12 mouse cellular contexts compared by ENCODE assay signal in the genomic region with DNA sequence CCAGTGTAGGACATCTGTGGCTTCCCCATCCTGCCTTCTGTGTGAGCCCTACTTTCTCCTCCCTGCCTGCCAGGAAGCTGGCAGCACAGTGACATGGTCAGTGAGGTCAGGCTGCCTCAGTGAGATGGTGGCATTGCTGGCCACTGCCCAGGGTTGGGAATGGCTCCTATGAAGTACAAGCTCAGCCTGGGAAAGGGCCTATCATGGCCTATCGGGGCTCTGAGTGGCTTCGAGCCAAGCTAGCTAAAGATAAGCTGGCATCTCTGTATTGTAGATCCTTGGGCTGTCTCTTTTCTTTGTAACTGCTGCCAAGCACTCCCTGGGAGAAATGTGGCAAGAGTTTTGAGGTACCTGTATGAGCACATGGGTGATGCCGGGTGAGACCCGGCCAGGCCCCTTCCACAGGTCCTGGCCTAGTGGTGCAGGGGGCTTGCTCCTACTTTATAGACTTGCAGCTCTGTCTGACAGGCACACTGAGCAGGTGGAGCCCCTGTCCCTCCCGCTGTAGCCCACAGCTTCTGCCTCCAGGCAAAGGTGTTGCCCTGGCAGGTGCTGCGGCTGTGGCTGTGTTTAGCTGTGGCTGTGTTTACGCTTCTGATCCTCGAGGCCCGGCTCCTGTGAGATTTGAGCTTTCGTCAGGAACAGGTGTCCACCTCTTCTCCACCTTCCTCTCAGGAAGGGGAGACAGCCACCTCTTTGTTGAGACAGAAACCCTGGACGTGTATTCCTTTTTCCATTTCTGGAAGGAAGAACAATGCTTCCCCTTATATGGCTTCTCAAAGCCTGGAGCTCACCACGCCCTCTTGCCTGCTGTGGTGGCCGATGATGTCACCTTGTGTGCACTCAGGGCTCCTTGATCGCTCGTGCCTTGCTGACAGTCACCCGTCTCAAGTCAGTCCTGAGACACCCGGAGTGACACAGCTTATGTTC. TPM values are rescaled to one million over a fixed set of nuclear protein-coding genes. Genes with fewer than 3 reads are reported as not detected.
DNase-seq lines count a peak whose midpoint lies in the region; ATAC-seq and TF ChIP-seq lines count a peak whose summit lies in the region.
"Had no signal": no experiment of that assay in that cellular context is flagged by ENCODE, and none has a peak within 500 bp of the region (broad histone marks: within the 10 kb centered on the region; RNA-seq: fewer than 3 reads in every experiment).

No protein-coding gene starts in this region.

- TF ChIP-seq CTCF in gastrocnemius, adult 2 months (IDR thresholded peaks at IDR 0.05): no peak
- TF ChIP-seq CTCF in ES-Bruce4 (IDR thresholded peaks at IDR 0.05; ENCODE audit: low read depth, low read length): no peak
- no peak for TF ChIP-seq CTCF in lung, postnatal 0 days (IDR thresholded peaks at IDR 0.05)

- no peak for TF ChIP-seq POLR2A in ES-Bruce4 (IDR thresholded peaks at IDR 0.05; ENCODE audit: insufficient read depth, low read length)

- H3K27ac ChIP-seq in gastrocnemius, adult 2 months: peak overlapping the region; percentile 74
- H3K27ac ChIP-seq in ES-Bruce4 (ENCODE audit: insufficient read depth, low read length): no peak overlapping the region
- H3K27ac ChIP-seq in heart, embryonic 13.5 days (replicated peaks): peak overlapping the region; percentile 89
- H3K27ac ChIP-seq in lung, postnatal 0 days (ENCODE audit: low read length): peak overlapping the region; percentile 77
- H3K27ac ChIP-seq: liver, embryonic 15.5 days; neural tube, embryonic 13.5 days had no signal

- no peaks in the 10 kb centered on the region for H3K27me3 ChIP-seq in ES-Bruce4 (ENCODE audit: control insufficient read depth, insufficient read depth, low read length, poor library complexity, severe bottlenecking)
- no peaks in the 10 kb centered on the region for H3K27me3 ChIP-seq in heart, embryonic 13.5 days (replicated peaks)
- no peaks in the 10 kb centered on the region for H3K27me3 ChIP-seq in lung, postnatal 0 days (replicated peaks; ENCODE audit: insufficient read depth, low read length)
- H3K27me3 ChIP-seq: neural tube, embryonic 13.5 days had no signal

- H3K36me3 ChIP-seq in ES-Bruce4 (ENCODE audit: control insufficient read depth, insufficient read depth, low read length, poor library complexity, severe bottlenecking): no peaks in the 10 kb centered on the region
- H3K36me3 ChIP-seq in heart, embryonic 13.5 days: peaks cover 35% of the 10 kb centered on the region
- H3K36me3 ChIP-seq in lung, postnatal 0 days (ENCODE audit: insufficient read depth, low read length): no peaks in the 10 kb centered on the region
- H3K36me3 ChIP-seq: liver, embryonic 15.5 days; neural tube, embryonic 13.5 days had no signal

- WGBS in heart, embryonic 13.5 days: 39% methylated on average over 17 of the region's 17 CpGs
- WGBS in lung, postnatal 0 days: 29% methylated on average over 17 of the region's 17 CpGs

- peak overlapping the region; percentile 41 for H3K4me2 ChIP-seq in heart, embryonic 13.5 days
- no peak overlapping the region for H3K4me2 ChIP-seq in lung, postnatal 0 days (replicated peaks; ENCODE audit: low read depth, low read length)
- H3K4me2 ChIP-seq: liver, embryonic 15.5 days; neural tube, embryonic 13.5 days had no signal

- no peak; the same call in 1 of the 2 replicates for ATAC-seq in heart, embryonic 13.5 days (ENCODE audit: extremely low read depth, insufficient number of reproducible peaks, low FRiP score, low TSS enrichment)
- peak; percentile 83 for ATAC-seq in lung, postnatal 0 days
- ATAC-seq: CD4-positive, CD25-positive, alpha-beta regulatory T cell, adult 4 months had no signal

- no peaks in the 10 kb centered on the region for H3K9me3 ChIP-seq in ES-Bruce4 (replicated peaks; ENCODE audit: control insufficient read depth, insufficient read depth, low read length, poor library complexity, severe bottlenecking)
- no peaks in the 10 kb centered on the region for H3K9me3 ChIP-seq in heart, embryonic 13.5 days
- no peaks in the 10 kb centered on the region for H3K9me3 ChIP-seq in lung, postnatal 0 days (ENCODE audit: low read length)
- H3K9me3 ChIP-seq: liver, embryonic 15.5 days; neural tube, embryonic 13.5 days had no signal

- DNase-seq in gastrocnemius, adult 2 months: no peak
- no peak for DNase-seq in gastrocnemius, adult 8-10 months (ENCODE audit: low spot score in 2 of 2)
- DNase-seq in lung, postnatal 0 days (ENCODE audit: low spot score): peak; percentile 87
- DNase-seq in natural killer cell, adult 2 months (ENCODE audit: low spot score in 2 of 2): no peak
- DNase-seq in left cerebral cortex, adult 9 months (ENCODE audit: low spot score in 2 of 2): no peak
- DNase-seq in spleen, adult 18-20 months: no peak
- DNase-seq: kidney, postnatal 10 days had no signal

- H3K9ac ChIP-seq in ES-Bruce4 (ENCODE audit: low read depth, poor library complexity, severe bottlenecking): no peak overlapping the region
- H3K9ac ChIP-seq in heart, embryonic 13.5 days: peak overlapping the region; percentile 61
- no peak overlapping the region for H3K9ac ChIP-seq in lung, postnatal 0 days (replicated peaks; ENCODE audit: low read depth)
- H3K9ac ChIP-seq: liver, embryonic 15.5 days; neural tube, embryonic 13.5 days had no signal

- peaks cover 10% of the 10 kb centered on the region for H3K4me1 ChIP-seq in ES-Bruce4 (ENCODE audit: control insufficient read depth, insufficient read depth, low read length)
- H3K4me1 ChIP-seq in heart, embryonic 13.5 days: peaks cover 64% of the 10 kb centered on the region
- H3K4me1 ChIP-seq in lung, postnatal 0 days (ENCODE audit: insufficient read depth, low read depth, low read length): peaks cover 19% of the 10 kb centered on the region
- H3K4me1 ChIP-seq: neural tube, embryonic 13.5 days had no signal

- intact Hi-C loops in gastrocnemius, adult 2 months (cut with DNase I): no loop called here

- TF ChIP-seq EP300 in ES-Bruce4 (IDR thresholded peaks at IDR 0.05; ENCODE audit: insufficient read depth, low read depth, low read length): peak; percentile 71
- no peak for TF ChIP-seq EP300 in lung, postnatal 0 days (IDR thresholded peaks at IDR 0.05)

- H3K4me3 ChIP-seq in gastrocnemius, adult 2 months: 0 out of 2 replicates have a peak overlapping the region, but pooled peaks have one; percentile 7
- no peak overlapping the region for H3K4me3 ChIP-seq in ES-Bruce4 (ENCODE audit: low read depth, low read length)
- H3K4me3 ChIP-seq in heart, embryonic 13.5 days: no peak overlapping the region
- H3K4me3 ChIP-seq in lung, postnatal 0 days (ENCODE audit: low read depth, low read length): no peak overlapping the region
- H3K4me3 ChIP-seq: liver, embryonic 15.5 days; neural tube, embryonic 13.5 days had no signal

RNA-seq across cellular contexts. Expression of a gene that starts 8.6 kb away (rescaled TPM):
- 1 to 10 TPM in 1 of 2 experiments, under 1 TPM in 1; 0.50 to 1.2 TPM for total RNA-seq in gastrocnemius, adult 2 months (2021)
- 1 to 10 TPM; 1.1 to 2.5 (median 2.1) TPM for total RNA-seq in gastrocnemius, adult 8-10 months (2022)
- 3.7 and 6.5 TPM in 2 replicates for polyA plus RNA-seq in ES-Bruce4 (2011; ENCODE audit: insufficient read depth, insufficient read length, low read depth, missing spikeins)
- 31.2 and 31.8 TPM in 2 replicates for polyA plus RNA-seq in heart, embryonic 13.5 days (2015; fragmentation: Nextera tagmentation; extraction: Ambion mirVana)
- 33.8 and 34.6 TPM in 2 replicates for polyA plus RNA-seq in lung, postnatal 0 days (2015; fragmentation: Nextera tagmentation; extraction: Ambion mirVana)

RNA-seq across cellular contexts. Expression of a gene that starts 24.5 kb away (rescaled TPM):
- total RNA-seq in gastrocnemius, adult 2 months (2021): 1 to 10 TPM; 2.5 to 3.8 TPM
- total RNA-seq in gastrocnemius, adult 8-10 months (2022): 1 to 10 TPM; 2.7 to 4.2 (median 3.5) TPM
- polyA plus RNA-seq in ES-Bruce4 (2011; ENCODE audit: insufficient read depth, insufficient read length, low read depth, missing spikeins): 13.6 and 19.1 TPM in 2 replicates
- polyA plus RNA-seq in heart, embryonic 13.5 days (2015; fragmentation: Nextera tagmentation; extraction: Ambion mirVana): 21.5 and 22.1 TPM in 2 replicates
- 13.8 and 13.9 TPM in 2 replicates for polyA plus RNA-seq in lung, postnatal 0 days (2015; fragmentation: Nextera tagmentation; extraction: Ambion mirVana)

RNA-seq across cellular contexts. Expression of a gene that starts 28.2 kb away (rescaled TPM):
- 10 to 100 TPM; 22.2 to 22.7 TPM for total RNA-seq in gastrocnemius, adult 2 months (2021)
- 10 to 100 TPM; 25.3 to 34.8 (median 30.5) TPM for total RNA-seq in gastrocnemius, adult 8-10 months (2022)
- 25.9 and 31.9 TPM in 2 replicates for polyA plus RNA-seq in ES-Bruce4 (2011; ENCODE audit: insufficient read depth, insufficient read length, low read depth, missing spikeins)
- 139 and 150 TPM in 2 replicates for polyA plus RNA-seq in heart, embryonic 13.5 days (2015; fragmentation: Nextera tagmentation; extraction: Ambion mirVana)
- 343 and 439 TPM in 2 replicates for polyA plus RNA-seq in lung, postnatal 0 days (2015; fragmentation: Nextera tagmentation; extraction: Ambion mirVana)

RNA-seq across cellular contexts. Expression of a gene that starts 28.4 kb away (rescaled TPM):
- 10 to 100 TPM; 18.6 to 23.8 TPM for total RNA-seq in gastrocnemius, adult 2 months (2021)
- 10 to 100 TPM; 21.9 to 25.0 (median 23.2) TPM for total RNA-seq in gastrocnemius, adult 8-10 months (2022)
- polyA plus RNA-seq in ES-Bruce4 (2011; ENCODE audit: insufficient read depth, insufficient read length, low read depth, missing spikeins): 25.1 and 28.1 TPM in 2 replicates
- polyA plus RNA-seq in heart, embryonic 13.5 days (2015; fragmentation: Nextera tagmentation; extraction: Ambion mirVana): 29.6 and 32.6 TPM in 2 replicates
- 22.8 and 24.7 TPM in 2 replicates for polyA plus RNA-seq in lung, postnatal 0 days (2015; fragmentation: Nextera tagmentation; extraction: Ambion mirVana)

RNA-seq across cellular contexts. Expression of a gene that starts 59.7 kb away (rescaled TPM):
- 1 to 10 TPM; 3.4 to 4.9 TPM for total RNA-seq in gastrocnemius, adult 2 months (2021)
- 1 to 10 TPM; 3.4 to 5.0 (median 4.2) TPM for total RNA-seq in gastrocnemius, adult 8-10 months (2022)
- polyA plus RNA-seq in ES-Bruce4 (2011; ENCODE audit: insufficient read depth, insufficient read length, low read depth, missing spikeins): 33.7 and 35.0 TPM in 2 replicates
- 21.9 and 22.0 TPM in 2 replicates for polyA plus RNA-seq in heart, embryonic 13.5 days (2015; fragmentation: Nextera tagmentation; extraction: Ambion mirVana)
- 12.3 TPM in 2 replicates for polyA plus RNA-seq in lung, postnatal 0 days (2015; fragmentation: Nextera tagmentation; extraction: Ambion mirVana)
